Mouse (Mus musculus) gastrocnemius, adult 18-20 months (tissue): Measurements from ENCODE around the gene Serpinb3c. TPM values are rescaled to one million over a fixed set of nuclear protein-coding genes. Genes with fewer than 3 reads are reported as not detected.
"Not testable (repeated sequence)": the region's sequence is repeated elsewhere in the genome, so short reads cannot be mapped to it uniquely, and the experiment has no call there.

Source experiments
- DNase-seq: peaks from one replicate; pipeline ENCODE4 v3.0.0; 2021; ENCODE audit warnings: low spot score
- long read RNA-seq, 2 experiments: library from polyadenylated mRNA; stranded (forward); transcript quantifications; one replicate each; pipeline ENCODE4 v2.0.0; 2021
- total RNA-seq, 2 experiments: library from RNA; stranded (reverse); gene quantifications; 2 replicates each; pipeline ENCODE4 v1.2.3; 2021

Gene Serpinb3c
- total RNA-seq, result not detected
- long read RNA-seq, experiment 1, result 0 reads
- long read RNA-seq, experiment 2, result 0 reads

DNA sequence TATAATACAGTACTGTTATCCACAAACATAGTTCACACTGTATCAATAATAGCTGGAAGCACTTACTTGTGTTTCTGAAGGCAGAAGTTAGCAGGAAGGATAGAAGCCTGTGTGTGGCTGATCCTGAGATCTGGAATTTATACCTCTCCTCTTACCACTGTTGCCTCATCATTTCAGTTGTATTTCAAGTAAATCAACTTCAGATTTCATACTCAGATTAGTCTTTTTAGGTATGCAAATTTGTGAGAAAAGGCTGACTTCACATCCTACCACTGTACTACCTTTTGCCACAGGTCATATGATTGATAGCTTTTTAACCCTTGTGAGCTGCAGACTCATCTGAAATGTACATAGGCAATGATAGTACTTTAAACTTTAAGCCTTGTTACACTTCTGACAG lies at the start of gene Serpinb3c, which contains the start of gene Serpinb3b:
Serpinb3c (minus strand) TSS at position 111 of the 400 bp plus-strand sequence.
Serpinb3b (minus strand) TSS at position 101 of the 400 bp plus-strand sequence.
- not testable (repeated sequence) for DNase-seq

- not testable (repeated sequence) for DNase-seq
Measured at GRCm38 (mm10) chr1:107243170-107243569, 35.0 kb downstream of the Serpinb3c start.

Other genes with a start within 250 kb of the Serpinb3c start
- not detected for gene Serpinb3a, start 226.1 kb downstream of the Serpinb3c start, total RNA-seq
- not detected for gene Serpinb3d, start 194.9 kb downstream of the Serpinb3c start, total RNA-seq
- gene Serpinb3b, start within 50 bp of the Serpinb3c start, total RNA-seq, result not detected
- gene Serpinb11, start 82.8 kb upstream of the Serpinb3c start, total RNA-seq, result not detected
- under 1 TPM in 1 of 2 experiments, not detected in 1; 0.85 TPM for gene Serpinb7, start 121.3 kb upstream of the Serpinb3c start, total RNA-seq
- not detected for gene Serpinb2, start 233.1 kb upstream of the Serpinb3c start, total RNA-seq